Mouse (Mus musculus) forebrain, postnatal 0 days (tissue): ENCODE measurements at regions not wholly inside any gene's neighbourhood (a gene's known extent, or its start where the extent isn't known, plus 50 kb on each side); places are given as distances from the start of the nearest gene placed in this dataset.
A peak's percentile ranks its signal among the peaks of the same experiment; 100 is the strongest.

ENCODE experiments used
- ATAC-seq: fragments of 200-750 bp; cut with Nextera tagmentation; 2 replicates; pipeline ENCODE4 v1.8.0; 2017; ENCODE audit warnings: mild to moderate bottlenecking, moderate library complexity
- DNase-seq: peaks from one replicate; pipeline ENCODE4 v3.0.0-alpha.2; 2015
- H3K27ac ChIP-seq: fragments of 300-500 bp; sonication (generic); 2 replicates; pipeline ENCODE4 v1.5.1; 2014; ENCODE audit warnings: low read depth, mild to moderate bottlenecking, antibody characterized with exemption, low read length, moderate library complexity, mixed read lengths
- H3K27me3 ChIP-seq: fragments of 300-500 bp; sonication (generic); 2 replicates; pipeline ENCODE4 v1.6.1; 2014; ENCODE audit warnings: mild to moderate bottlenecking, low read length, mixed read lengths; ENCODE audit not compliant: insufficient read depth
- H3K36me3 ChIP-seq: fragments of 300-500 bp; sonication (generic); 2 replicates; pipeline ENCODE4 v1.6.1; 2014; ENCODE audit warnings: mild to moderate bottlenecking, moderate library complexity; ENCODE audit not compliant: insufficient read depth
- H3K4me1 ChIP-seq: fragments of 300-500 bp; sonication (generic); 2 replicates; pipeline ENCODE4 v1.6.1; 2014; ENCODE audit warnings: antibody characterized with exemption; ENCODE audit not compliant: insufficient read depth
- H3K4me2 ChIP-seq: fragments of 300-500 bp; sonication (generic); 2 replicates; pipeline ENCODE4 v1.6.1; 2014; ENCODE audit warnings: low read depth, mild to moderate bottlenecking, moderate library complexity
- H3K4me3 ChIP-seq: fragments of 300-500 bp; sonication (generic); 2 replicates; pipeline ENCODE4 v1.5.1; 2014; ENCODE audit warnings: low read depth, low read length, mixed read lengths
- H3K9ac ChIP-seq: fragments of 300-500 bp; sonication (generic); 2 replicates; pipeline ENCODE4 v1.6.1; 2014; ENCODE audit warnings: mild to moderate bottlenecking
- H3K9me3 ChIP-seq: fragments of 300-500 bp; sonication (generic); 2 replicates; pipeline ENCODE4 v1.6.1; 2016; ENCODE audit warnings: low read length
- CTCF ChIP-seq: sonication (generic); IDR thresholded peaks from 2 replicates; pipeline ENCODE4 v1.5.1; 2016; ENCODE audit warnings: antibody characterized with exemption, control low read depth, low read depth
- WGBS: fragments of 180-500 bp; shearing (Covaris S2); extraction: QIAGEN DNeasy Blood & Tissue Kit; methylation state at CpG from one replicate; pipeline ENCODE4 v1.1.7; 2014; 5-methylcytosine and 5-hydroxymethylcytosine counted together

GRCm38 (mm10) chr1:154995778-154996390 lies 103.6 kb downstream of the Ier5 start:
- H3K27ac ChIP-seq, result no peak overlapping the region
- 57% methylated on average over 9 of the region's 9 CpGs for WGBS
- no peak for TF ChIP-seq CTCF
- peaks cover 16% of the 10 kb centered on the region; the same call in 1 of the 2 replicates for H3K4me1 ChIP-seq
- no peak overlapping the region for H3K4me3 ChIP-seq
- H3K27me3 ChIP-seq, result no peaks in the 10 kb centered on the region
- no peak overlapping the region for H3K4me2 ChIP-seq
- H3K36me3 ChIP-seq, result no peaks in the 10 kb centered on the region
- no peaks in the 10 kb centered on the region for H3K9me3 ChIP-seq
- ATAC-seq (peak; percentile 34; the same call in 1 of the 2 replicates), DNase-seq (no peak)
- H3K9ac ChIP-seq, result no peak overlapping the region

GRCm38 (mm10) chr1:154993927-154994856 lies 105.2 kb downstream of the Ier5 start:
- H3K27ac ChIP-seq, result no peak overlapping the region
- H3K4me1 ChIP-seq, result peaks cover 11% of the 10 kb centered on the region; the same call in 1 of the 2 replicates
- no peaks in the 10 kb centered on the region for H3K36me3 ChIP-seq
- DNase-seq (no peak), ATAC-seq (peak; percentile 47; the same call in 1 of the 2 replicates)
- no peaks in the 10 kb centered on the region for H3K9me3 ChIP-seq
- TF ChIP-seq CTCF, result no peak
- no peak overlapping the region for H3K4me3 ChIP-seq
- no peak overlapping the region for H3K9ac ChIP-seq
- no peaks in the 10 kb centered on the region for H3K27me3 ChIP-seq
- 67% methylated on average over 20 of the region's 21 CpGs for WGBS
- H3K4me2 ChIP-seq, result no peak overlapping the region

GRCm38 (mm10) chr1:154983325-154983724 lies 99.0 kb upstream of the Cacna1e start:
- no peaks in the 10 kb centered on the region; the same call in 1 of the 2 replicates for H3K27me3 ChIP-seq
- DNase-seq (no peak), ATAC-seq (no peak)
- no peaks in the 10 kb centered on the region for H3K4me1 ChIP-seq
- H3K4me3 ChIP-seq, result no peak overlapping the region
- WGBS, result 79% methylated on average over 7 of the region's 7 CpGs
- H3K4me2 ChIP-seq, result no peak overlapping the region
- H3K9me3 ChIP-seq, result no peaks in the 10 kb centered on the region
- TF ChIP-seq CTCF, result no peak
- H3K36me3 ChIP-seq, result no peaks in the 10 kb centered on the region
- H3K9ac ChIP-seq, result no peak overlapping the region
- no peak overlapping the region for H3K27ac ChIP-seq

- H3K36me3 ChIP-seq, result no peaks in the 10 kb centered on the region
- H3K27ac ChIP-seq, result no peak overlapping the region
Measured at GRCm38 (mm10) chr1:154982836-154983235, 98.5 kb upstream of the Cacna1e start.

GRCm38 (mm10) chr1:154981687-154982086 lies 97.4 kb upstream of the Cacna1e start:
- TF ChIP-seq CTCF, result no peak
- H3K27ac ChIP-seq, result no peak overlapping the region
- no peaks in the 10 kb centered on the region for H3K4me1 ChIP-seq
- H3K9me3 ChIP-seq, result no peaks in the 10 kb centered on the region
- H3K4me3 ChIP-seq, result no peak overlapping the region
- H3K36me3 ChIP-seq, result no peaks in the 10 kb centered on the region
- no peak overlapping the region for H3K9ac ChIP-seq
- peak; percentile 74 for ATAC-seq
- no peaks in the 10 kb centered on the region for H3K27me3 ChIP-seq
- H3K4me2 ChIP-seq, result no peak overlapping the region
- DNase-seq, result no peak
- 60% methylated on average over 8 of the region's 8 CpGs for WGBS

More at GRCm38 (mm10) chr1:154982836-154983235, 98.5 kb upstream of the Cacna1e start:
- no peaks in the 10 kb centered on the region for H3K4me1 ChIP-seq
- H3K4me2 ChIP-seq, result no peak overlapping the region
- H3K9ac ChIP-seq, result no peak overlapping the region
- no peaks in the 10 kb centered on the region; the same call in 1 of the 2 replicates for H3K27me3 ChIP-seq
- H3K4me3 ChIP-seq, result no peak overlapping the region
- no peaks in the 10 kb centered on the region for H3K9me3 ChIP-seq
- DNase-seq (no peak), ATAC-seq (no peak)
- no peak for TF ChIP-seq CTCF
- 94% methylated on average over 9 of the region's 9 CpGs for WGBS

GRCm38 (mm10) chr1:154975732-154976131 lies 91.4 kb upstream of the Cacna1e start:
- H3K4me1 ChIP-seq, result no peaks in the 10 kb centered on the region
- no peak for ATAC-seq
- no peak overlapping the region for H3K4me2 ChIP-seq
- no peak overlapping the region for H3K4me3 ChIP-seq
- DNase-seq, result no peak
- H3K9ac ChIP-seq, result no peak overlapping the region
- no peak for TF ChIP-seq CTCF
- no peaks in the 10 kb centered on the region for H3K36me3 ChIP-seq
- H3K9me3 ChIP-seq, result no peaks in the 10 kb centered on the region
- no peak overlapping the region for H3K27ac ChIP-seq
- 90% methylated on average over 4 of the region's 4 CpGs for WGBS
- H3K27me3 ChIP-seq, result no peaks in the 10 kb centered on the region

GRCm38 (mm10) chr1:154961271-154961670 lies 77.0 kb upstream of the Cacna1e start:
- no peak overlapping the region for H3K9ac ChIP-seq
- H3K27ac ChIP-seq, result no peak overlapping the region
- DNase-seq (no peak), ATAC-seq (no peak)
- H3K4me2 ChIP-seq, result no peak overlapping the region
- no peaks in the 10 kb centered on the region for H3K27me3 ChIP-seq
- H3K4me3 ChIP-seq, result no peak overlapping the region
- no peaks in the 10 kb centered on the region for H3K4me1 ChIP-seq
- WGBS, result 62% methylated on average over 4 of the region's 4 CpGs
- no peak for TF ChIP-seq CTCF
- H3K9me3 ChIP-seq, result no peaks in the 10 kb centered on the region
- H3K36me3 ChIP-seq, result no peaks in the 10 kb centered on the region
